ENCODE assay signal across 7 mouse cellular contexts in the genomic region with DNA sequence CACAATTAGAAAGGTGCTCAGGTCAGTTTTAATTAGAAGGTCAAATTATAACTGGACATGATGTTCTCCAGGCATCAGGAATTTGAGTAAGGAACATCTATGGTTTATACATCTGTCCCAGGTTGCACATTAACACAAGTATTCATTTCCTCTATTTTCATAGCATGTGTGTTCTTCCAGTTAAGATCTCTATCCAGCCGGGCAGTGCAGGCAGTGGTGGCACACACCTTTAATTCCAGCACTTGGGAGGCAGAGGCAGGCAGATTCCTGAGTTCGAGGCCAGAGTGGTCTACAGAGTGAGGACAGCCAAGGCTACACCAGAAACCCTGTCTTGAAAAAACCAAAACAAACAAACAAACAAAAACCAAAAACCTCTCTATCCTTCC. TPM values are rescaled to one million over a fixed set of nuclear protein-coding genes. Genes with fewer than 3 reads are reported as not detected.
DNase-seq lines count a peak whose midpoint lies in the region; ATAC-seq lines count a peak whose summit lies in the region.

No protein-coding gene starts in this region.

- H3K27me3 ChIP-seq in forebrain, embryonic 14.5 days (replicated peaks; ENCODE audit: control insufficient read depth, insufficient read depth, low read length), result no peaks in the 10 kb centered on the region
- no peaks in the 10 kb centered on the region for H3K27me3 ChIP-seq in liver, embryonic 13.5 days

- H3K9ac ChIP-seq in forebrain, embryonic 14.5 days (ENCODE audit: low read length), result peak overlapping the region; percentile 43
- H3K9ac ChIP-seq in liver, embryonic 13.5 days, result peak overlapping the region; percentile 19; the same call in 1 of the 2 replicates

- H3K9me3 ChIP-seq in forebrain, embryonic 14.5 days (replicated peaks; ENCODE audit: control insufficient read depth, low read length), result no peaks in the 10 kb centered on the region
- H3K9me3 ChIP-seq in liver, embryonic 13.5 days (replicated peaks), result no peaks in the 10 kb centered on the region

- peaks cover 1% of the 10 kb centered on the region; the same call in 1 of the 2 replicates for H3K36me3 ChIP-seq in forebrain, embryonic 14.5 days (ENCODE audit: control insufficient read depth, insufficient read depth, low read length)
- peaks cover 16% of the 10 kb centered on the region for H3K36me3 ChIP-seq in liver, embryonic 13.5 days

- ATAC-seq in forebrain, embryonic 14.5 days, result no peak; the same call in 1 of the 2 replicates
- no peak for ATAC-seq in liver, embryonic 13.5 days (ENCODE audit: low read depth)

- peak overlapping the region; percentile 56 for H3K4me2 ChIP-seq in forebrain, embryonic 14.5 days (ENCODE audit: low read length)
- peak overlapping the region; percentile 59 for H3K4me2 ChIP-seq in liver, embryonic 13.5 days

- WGBS in forebrain, embryonic 14.5 days, result 58% methylated on average over 2 of the region's 2 CpGs
- 29% methylated on average over 2 of the region's 2 CpGs for WGBS in liver, embryonic 13.5 days (ENCODE audit: insufficient replicate concordance)

- peaks cover 17% of the 10 kb centered on the region for H3K4me1 ChIP-seq in forebrain, embryonic 14.5 days (ENCODE audit: control insufficient read depth, insufficient read depth, low read length)
- H3K4me1 ChIP-seq in liver, embryonic 13.5 days (replicated peaks), result peaks cover 49% of the 10 kb centered on the region

- H3K4me3 ChIP-seq in forebrain, embryonic 14.5 days (ENCODE audit: low read depth, low read length), result peak overlapping the region; percentile 58
- peak overlapping the region; percentile 89 for H3K4me3 ChIP-seq in liver, embryonic 13.5 days (replicated peaks)

- peak overlapping the region; percentile 98; the same call in 1 of the 2 replicates for H3K27ac ChIP-seq in forebrain, embryonic 14.5 days (ENCODE audit: low read depth, low read length)
- peak overlapping the region; percentile 37; the same call in 1 of the 2 replicates for H3K27ac ChIP-seq in liver, embryonic 13.5 days

- peak; percentile 10 to 57 for DNase-seq in spleen, postnatal 4 days (ENCODE audit: low spot score in 2 of 2)
- DNase-seq in spleen, postnatal 36 days (ENCODE audit: low spot score in 2 of 2), result no peak
- DNase-seq in forebrain, embryonic 14.5 days (ENCODE audit: low spot score), result no peak
- no peak for DNase-seq in liver, embryonic 13.5 days
- DNase-seq in testis, postnatal 10 days (ENCODE audit: low spot score), result peak; percentile 38
- no peak for DNase-seq in layer of hippocampus, adult 8-10 months (ENCODE audit: low spot score in 2 of 2)
- no peak for DNase-seq in kidney, adult 8-10 months

RNA-seq across cellular contexts. Expression of gene Gm20422, which starts 0.5 kb away (rescaled TPM):
- 0.36 and 1.4 TPM in 2 replicates for polyA plus RNA-seq in forebrain, embryonic 14.5 days (2014; fragmentation: Nextera tagmentation; extraction: Ambion mirVana)
- polyA plus RNA-seq in liver, embryonic 13.5 days (2015; fragmentation: Nextera tagmentation; extraction: Ambion mirVana), result 0.28 and 0.63 TPM in 2 replicates
- 1 to 10 TPM; 1.7 to 2.9 (median 2.1) TPM for total RNA-seq in layer of hippocampus, adult 8-10 months (2022)

RNA-seq across cellular contexts. Expression of gene Atp13a1, which starts 15.8 kb away (rescaled TPM):
- polyA plus RNA-seq in forebrain, embryonic 14.5 days (2014; fragmentation: Nextera tagmentation; extraction: Ambion mirVana), result 31.4 and 41.6 TPM in 2 replicates
- polyA plus RNA-seq in liver, embryonic 13.5 days (2015; fragmentation: Nextera tagmentation; extraction: Ambion mirVana), result 20.1 and 22.0 TPM in 2 replicates
- 10 to 100 TPM; 37.5 to 40.3 (median 38.9) TPM for total RNA-seq in layer of hippocampus, adult 8-10 months (2022)

RNA-seq across cellular contexts. Expression of gene Zfp866, which starts 15.8 kb away (rescaled TPM):
- 37.4 and 42.2 TPM in 2 replicates for polyA plus RNA-seq in forebrain, embryonic 14.5 days (2014; fragmentation: Nextera tagmentation; extraction: Ambion mirVana)
- 7.2 and 8.3 TPM in 2 replicates for polyA plus RNA-seq in liver, embryonic 13.5 days (2015; fragmentation: Nextera tagmentation; extraction: Ambion mirVana)
- 10 to 100 TPM; 26.2 to 36.6 (median 31.0) TPM for total RNA-seq in layer of hippocampus, adult 8-10 months (2022)

RNA-seq across cellular contexts. Expression of gene Zfp963, which starts 25.4 kb away (rescaled TPM):
- 10.0 and 10.2 TPM in 2 replicates for polyA plus RNA-seq in forebrain, embryonic 14.5 days (2014; fragmentation: Nextera tagmentation; extraction: Ambion mirVana)
- 2.2 and 2.3 TPM in 2 replicates for polyA plus RNA-seq in liver, embryonic 13.5 days (2015; fragmentation: Nextera tagmentation; extraction: Ambion mirVana)
- total RNA-seq in layer of hippocampus, adult 8-10 months (2022), result 1 to 10 TPM; 2.9 to 5.2 (median 3.6) TPM

RNA-seq across cellular contexts. Expression of gene Gmip, which starts 33.3 kb away (rescaled TPM):
- 16.0 and 26.1 TPM in 2 replicates for polyA plus RNA-seq in forebrain, embryonic 14.5 days (2014; fragmentation: Nextera tagmentation; extraction: Ambion mirVana)
- polyA plus RNA-seq in liver, embryonic 13.5 days (2015; fragmentation: Nextera tagmentation; extraction: Ambion mirVana), result 4.7 and 5.0 TPM in 2 replicates
- total RNA-seq in layer of hippocampus, adult 8-10 months (2022), result 10 to 100 TPM; 15.1 to 28.6 (median 18.1) TPM

Comparison
In these comparisons a context has a peak if more than half of its experiments do, and no peak if none do; other contexts are left out.
1. DNase-seq: peak in spleen, postnatal 4 days (2 of 2) and testis, postnatal 10 days (single experiment); none in spleen, postnatal 36 days (0 of 2), forebrain, embryonic 14.5 days (single experiment), liver, embryonic 13.5 days (single experiment), layer of hippocampus, adult 8-10 months (0 of 2) and kidney, adult 8-10 months (0 of 2).